Mouse (Mus musculus): Measurements from ENCODE around the gene Pltp. TPM values are rescaled to one million over a fixed set of nuclear protein-coding genes. Genes with fewer than 3 reads are reported as not detected.

Gene Pltp
- polyA plus RNA-seq (2014; fragmentation: Nextera tagmentation; extraction: Ambion mirVana), result 22.9 and 25.1 TPM in 2 replicates

GRCm38 (mm10) chr2:164857101-164857821 lies at the start of gene Pltp:
Pltp (minus strand) TSS chr2:164857711.
- 0 out of 2 replicates have a peak, but pooled peaks cover 5% of the 10 kb centered on the region for H3K4me1 ChIP-seq (ENCODE audit: control insufficient read depth, insufficient read depth, low read length)

GRCm38 (mm10) chr2:164906071-164906470 lies 48.6 kb upstream of the Pltp start:
- H3K4me3 ChIP-seq (ENCODE audit: low read depth, low read length), result no peak overlapping the region
- peaks cover 5% of the 10 kb centered on the region for H3K9me3 ChIP-seq (ENCODE audit: control insufficient read depth, low read length)
- DNase-seq (ENCODE audit: low spot score) (no peak), ATAC-seq (ENCODE audit: insufficient number of reproducible peaks, low FRiP score, low TSS enrichment, low read depth) (no peak)
- H3K36me3 ChIP-seq (ENCODE audit: control insufficient read depth, insufficient read depth, low read length), result peaks cover 55% of the 10 kb centered on the region
- no peak overlapping the region for H3K9ac ChIP-seq (ENCODE audit: low read length)
- WGBS, result 98% methylated on average over 4 of the region's 4 CpGs
- H3K4me2 ChIP-seq (ENCODE audit: low read depth, severe bottlenecking), result no peak overlapping the region
- H3K4me1 ChIP-seq (ENCODE audit: control insufficient read depth, insufficient read depth, low read length), result peaks cover 10% of the 10 kb centered on the region
- H3K27ac ChIP-seq (replicated peaks; ENCODE audit: low read depth, low read length), result no peak overlapping the region
- H3K27me3 ChIP-seq (ENCODE audit: control insufficient read depth, insufficient read depth, low read length), result no peaks in the 10 kb centered on the region

More at GRCm38 (mm10) chr2:164857101-164857821, at the start of gene Pltp:
- Histone ChIP-seq H3K9me3 (ENCODE audit: control insufficient read depth, low read length) (no peaks in the 10 kb centered on the region), H3K27ac (replicated peaks; ENCODE audit: low read depth, low read length) (no peak within 1 kb of the TSS), H3K9ac (ENCODE audit: low read length) (no peak within 1 kb of the TSS; the same call in 1 of the 2 replicates), H3K4me2 (ENCODE audit: low read depth, severe bottlenecking) (peak within 1 kb of the TSS; percentile 78), H3K4me3 (ENCODE audit: low read depth, low read length) (peak within 1 kb of the TSS; percentile 38), H3K27me3 (ENCODE audit: control insufficient read depth, insufficient read depth, low read length) (peaks cover 35% of the 10 kb centered on the region), H3K36me3 (ENCODE audit: control insufficient read depth, insufficient read depth, low read length) (no peaks in the 10 kb centered on the region)
- DNase-seq (ENCODE audit: low spot score) (peak; percentile 77), ATAC-seq (ENCODE audit: insufficient number of reproducible peaks, low FRiP score, low TSS enrichment, low read depth) (peak; percentile 42)
- WGBS, result under 1% methylated on average over 47 of the region's 47 CpGs

- peaks cover 62% of the 10 kb centered on the region for H3K36me3 ChIP-seq (ENCODE audit: control insufficient read depth, insufficient read depth, low read length)
- H3K4me3 ChIP-seq (ENCODE audit: low read depth, low read length), result no peak overlapping the region
- no peak overlapping the region for H3K27ac ChIP-seq (replicated peaks; ENCODE audit: low read depth, low read length)
- H3K27me3 ChIP-seq (ENCODE audit: control insufficient read depth, insufficient read depth, low read length), result no peaks in the 10 kb centered on the region
- DNase-seq (ENCODE audit: low spot score) (no peak), ATAC-seq (ENCODE audit: insufficient number of reproducible peaks, low FRiP score, low TSS enrichment, low read depth) (no peak)
- H3K9ac ChIP-seq (ENCODE audit: low read length), result no peak overlapping the region
- H3K4me1 ChIP-seq (ENCODE audit: control insufficient read depth, insufficient read depth, low read length), result no peaks in the 10 kb centered on the region
- H3K4me2 ChIP-seq (ENCODE audit: low read depth, severe bottlenecking), result no peak overlapping the region
- H3K9me3 ChIP-seq (ENCODE audit: control insufficient read depth, low read length), result peaks cover 5% of the 10 kb centered on the region
- WGBS, result 100% methylated on average over 1 of the region's 1 CpGs
These were observed 46.0 kb upstream of the Pltp start for GRCm38 (mm10) chr2:164903496-164903895.

- 91% methylated on average over 13 of the region's 13 CpGs for WGBS
- no peak for DNase-seq (ENCODE audit: low spot score)
- no peak overlapping the region for H3K4me2 ChIP-seq (ENCODE audit: low read depth, severe bottlenecking)
These were observed 43.9 kb upstream of the Pltp start for GRCm38 (mm10) chr2:164901380-164901779.

GRCm38 (mm10) chr2:164899723-164900459 lies 42.4 kb upstream of the Pltp start:
- Histone ChIP-seq H3K4me3 (ENCODE audit: low read depth, low read length) (no peak overlapping the region), H3K27me3 (ENCODE audit: control insufficient read depth, insufficient read depth, low read length) (no peaks in the 10 kb centered on the region; the same call in 1 of the 2 replicates), H3K9me3 (ENCODE audit: control insufficient read depth, low read length) (no peaks in the 10 kb centered on the region), H3K36me3 (ENCODE audit: control insufficient read depth, insufficient read depth, low read length) (peaks cover 46% of the 10 kb centered on the region), H3K4me2 (ENCODE audit: low read depth, severe bottlenecking) (no peak overlapping the region), H3K4me1 (ENCODE audit: control insufficient read depth, insufficient read depth, low read length) (no peaks in the 10 kb centered on the region), H3K9ac (ENCODE audit: low read length) (no peak overlapping the region), H3K27ac (replicated peaks; ENCODE audit: low read depth, low read length) (no peak overlapping the region)
- 92% methylated on average over 16 of the region's 16 CpGs for WGBS
- ATAC-seq (ENCODE audit: insufficient number of reproducible peaks, low FRiP score, low TSS enrichment, low read depth) (no peak), DNase-seq (ENCODE audit: low spot score) (no peak)

More at GRCm38 (mm10) chr2:164901380-164901779, 43.9 kb upstream of the Pltp start:
- no peak overlapping the region for H3K4me3 ChIP-seq (ENCODE audit: low read depth, low read length)
- no peak overlapping the region for H3K27ac ChIP-seq (replicated peaks; ENCODE audit: low read depth, low read length)
- H3K9me3 ChIP-seq (ENCODE audit: control insufficient read depth, low read length), result peaks cover 4% of the 10 kb centered on the region
- no peaks in the 10 kb centered on the region for H3K27me3 ChIP-seq (ENCODE audit: control insufficient read depth, insufficient read depth, low read length)
- H3K36me3 ChIP-seq (ENCODE audit: control insufficient read depth, insufficient read depth, low read length), result peaks cover 52% of the 10 kb centered on the region
- H3K9ac ChIP-seq (ENCODE audit: low read length), result no peak overlapping the region
- no peaks in the 10 kb centered on the region for H3K4me1 ChIP-seq (ENCODE audit: control insufficient read depth, insufficient read depth, low read length)
- no peak for ATAC-seq (ENCODE audit: insufficient number of reproducible peaks, low FRiP score, low TSS enrichment, low read depth)

GRCm38 (mm10) chr2:164899034-164899433 lies 41.5 kb upstream of the Pltp start:
- no peak for ATAC-seq (ENCODE audit: insufficient number of reproducible peaks, low FRiP score, low TSS enrichment, low read depth)
- 94% methylated on average over 15 of the region's 15 CpGs for WGBS
- no peak for DNase-seq (ENCODE audit: low spot score)
- Histone ChIP-seq H3K4me2 (ENCODE audit: low read depth, severe bottlenecking) (no peak overlapping the region), H3K36me3 (ENCODE audit: control insufficient read depth, insufficient read depth, low read length) (peaks cover 47% of the 10 kb centered on the region), H3K27ac (replicated peaks; ENCODE audit: low read depth, low read length) (no peak overlapping the region), H3K4me1 (ENCODE audit: control insufficient read depth, insufficient read depth, low read length) (no peaks in the 10 kb centered on the region), H3K4me3 (ENCODE audit: low read depth, low read length) (no peak overlapping the region), H3K9me3 (ENCODE audit: control insufficient read depth, low read length) (no peaks in the 10 kb centered on the region), H3K9ac (ENCODE audit: low read length) (no peak overlapping the region), H3K27me3 (ENCODE audit: control insufficient read depth, insufficient read depth, low read length) (no peaks in the 10 kb centered on the region; the same call in 1 of the 2 replicates)

GRCm38 (mm10) chr2:164898008-164898407 lies 40.5 kb upstream of the Pltp start:
- no peak overlapping the region for H3K9ac ChIP-seq (ENCODE audit: low read length)
- H3K27ac ChIP-seq (replicated peaks; ENCODE audit: low read depth, low read length), result no peak overlapping the region
- ATAC-seq (ENCODE audit: insufficient number of reproducible peaks, low FRiP score, low TSS enrichment, low read depth) (no peak), DNase-seq (ENCODE audit: low spot score) (no peak)
- peaks cover 51% of the 10 kb centered on the region for H3K36me3 ChIP-seq (ENCODE audit: control insufficient read depth, insufficient read depth, low read length)
- H3K4me3 ChIP-seq (ENCODE audit: low read depth, low read length), result no peak overlapping the region
- no peak overlapping the region for H3K4me2 ChIP-seq (ENCODE audit: low read depth, severe bottlenecking)
- H3K4me1 ChIP-seq (ENCODE audit: control insufficient read depth, insufficient read depth, low read length), result no peaks in the 10 kb centered on the region
- H3K27me3 ChIP-seq (ENCODE audit: control insufficient read depth, insufficient read depth, low read length), result no peaks in the 10 kb centered on the region; the same call in 1 of the 2 replicates
- no peaks in the 10 kb centered on the region for H3K9me3 ChIP-seq (ENCODE audit: control insufficient read depth, low read length)
- WGBS, result 98% methylated on average over 7 of the region's 7 CpGs

- no peaks in the 10 kb centered on the region for H3K9me3 ChIP-seq (ENCODE audit: control insufficient read depth, low read length)
- no peak overlapping the region for H3K9ac ChIP-seq (ENCODE audit: low read length)
- H3K36me3 ChIP-seq (ENCODE audit: control insufficient read depth, insufficient read depth, low read length), result peaks cover 52% of the 10 kb centered on the region
- no peak for DNase-seq (ENCODE audit: low spot score)
- H3K4me1 ChIP-seq (ENCODE audit: control insufficient read depth, insufficient read depth, low read length), result no peaks in the 10 kb centered on the region
- WGBS, result 94% methylated on average over 6 of the region's 6 CpGs
- no peak overlapping the region for H3K4me3 ChIP-seq (ENCODE audit: low read depth, low read length)
- H3K27me3 ChIP-seq (ENCODE audit: control insufficient read depth, insufficient read depth, low read length), result no peaks in the 10 kb centered on the region; the same call in 1 of the 2 replicates
- H3K27ac ChIP-seq (replicated peaks; ENCODE audit: low read depth, low read length), result no peak overlapping the region
- no peak overlapping the region for H3K4me2 ChIP-seq (ENCODE audit: low read depth, severe bottlenecking)
- 0 out of 2 replicates have a peak, but pooled peaks have one; percentile 10 for ATAC-seq (ENCODE audit: insufficient number of reproducible peaks, low FRiP score, low TSS enrichment, low read depth)
These were observed 38.4 kb upstream of the Pltp start for GRCm38 (mm10) chr2:164895885-164896284.
